Mouse (Mus musculus) bone marrow, adult 2 months (tissue): ENCODE data around the gene Abhd15.

Experiments used
- CTCF ChIP-seq: fragments of 200-500 bp; IDR thresholded peaks from 2 replicates; pipeline ENCODE4 v1.5.1; 2011; ENCODE audit warnings: low read length, control low read depth; ENCODE audit not compliant: control insufficient read depth, insufficient read depth
- POLR2A ChIP-seq: fragments of 200-500 bp; IDR thresholded peaks from 2 replicates; pipeline ENCODE4 v1.6.1; 2011; ENCODE audit warnings: low read depth, mild to moderate bottlenecking, control low read depth, low read length, borderline replicate concordance; ENCODE audit not compliant: control insufficient read depth

DNA sequence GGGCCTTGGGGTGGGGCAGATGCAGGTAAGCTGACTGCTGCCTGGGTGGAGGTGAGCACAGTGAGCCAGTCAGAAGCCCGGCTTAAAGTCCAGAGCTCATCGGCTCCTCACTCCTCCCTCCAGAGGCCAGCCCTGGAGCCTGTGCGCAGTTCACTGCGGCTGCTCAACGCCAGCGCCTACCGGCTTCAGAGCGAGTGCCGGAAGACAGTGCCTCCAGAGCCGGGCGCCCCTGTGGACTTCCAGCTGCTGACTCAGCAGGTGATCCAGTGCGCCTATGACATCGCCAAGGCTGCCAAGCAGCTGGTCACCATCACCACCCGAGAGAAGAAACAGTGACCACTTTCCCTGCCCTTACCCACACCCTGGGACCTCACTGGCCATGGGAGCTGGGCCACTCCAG, 8.6 kb upstream of the Abhd15 start:
- TF ChIP-seq CTCF (no peak), POLR2A (no peak)
